Mouse (Mus musculus) limb, embryonic 15.5 days (tissue): ENCODE data around the gene Cbx8. TPM values are rescaled to one million over a fixed set of nuclear protein-coding genes. Genes with fewer than 3 reads are reported as not detected.

ENCODE experiments used
- ATAC-seq: fragments of 200-750 bp; cut with Nextera tagmentation; 2 replicates; pipeline ENCODE4 v1.8.0; 2017; ENCODE audit warnings: low read depth, moderate TSS enrichment; ENCODE audit not compliant: insufficient number of reproducible peaks, low FRiP score, low TSS enrichment
- H3K27ac ChIP-seq: fragments of 300-500 bp; sonication (generic); 2 replicates; pipeline ENCODE4 v1.5.1; 2015; ENCODE audit warnings: moderate library complexity, mild to moderate bottlenecking, inconsistent platforms
- H3K27me3 ChIP-seq: fragments of 300-500 bp; sonication (generic); 2 replicates; pipeline ENCODE4 v1.6.1; 2015; ENCODE audit warnings: inconsistent platforms
- H3K36me3 ChIP-seq: fragments of 300-500 bp; sonication (generic); 2 replicates; pipeline ENCODE4 v1.6.1; 2015; ENCODE audit warnings: inconsistent platforms
- H3K4me1 ChIP-seq: fragments of 300-500 bp; sonication (generic); 2 replicates; pipeline ENCODE4 v1.6.1; 2015; ENCODE audit warnings: inconsistent platforms
- H3K4me2 ChIP-seq: fragments of 300-500 bp; sonication (generic); 2 replicates; pipeline ENCODE4 v1.6.1; 2015; ENCODE audit warnings: mild to moderate bottlenecking, inconsistent platforms
- H3K4me3 ChIP-seq: fragments of 300-500 bp; sonication (generic); 2 replicates; pipeline ENCODE4 v1.5.1; 2015; ENCODE audit warnings: mild to moderate bottlenecking, inconsistent platforms
- H3K9ac ChIP-seq: fragments of 300-500 bp; sonication (generic); 2 replicates; pipeline ENCODE4 v1.6.1; 2015; ENCODE audit warnings: inconsistent platforms
- H3K9me3 ChIP-seq: fragments of 300-500 bp; sonication (generic); 2 replicates; pipeline ENCODE4 v1.6.1; 2016; ENCODE audit warnings: inconsistent platforms
- WGBS: fragments of 180-500 bp; shearing (Covaris S2); methylation state at CpG from one replicate; pipeline ENCODE4 v1.1.7; 2015; 5-methylcytosine and 5-hydroxymethylcytosine counted together
- polyA plus RNA-seq: library from polyadenylated mRNA; unstranded; fragments of >200 nt; fragmentation: Nextera tagmentation; extraction: Ambion mirVana; gene quantifications from 2 replicates; pipeline ENCODE4 v1.2.1, GENCODE M21; 2015

The Cbx8 gene
- 8.9 and 9.6 TPM in 2 replicates for polyA plus RNA-seq

DNA sequence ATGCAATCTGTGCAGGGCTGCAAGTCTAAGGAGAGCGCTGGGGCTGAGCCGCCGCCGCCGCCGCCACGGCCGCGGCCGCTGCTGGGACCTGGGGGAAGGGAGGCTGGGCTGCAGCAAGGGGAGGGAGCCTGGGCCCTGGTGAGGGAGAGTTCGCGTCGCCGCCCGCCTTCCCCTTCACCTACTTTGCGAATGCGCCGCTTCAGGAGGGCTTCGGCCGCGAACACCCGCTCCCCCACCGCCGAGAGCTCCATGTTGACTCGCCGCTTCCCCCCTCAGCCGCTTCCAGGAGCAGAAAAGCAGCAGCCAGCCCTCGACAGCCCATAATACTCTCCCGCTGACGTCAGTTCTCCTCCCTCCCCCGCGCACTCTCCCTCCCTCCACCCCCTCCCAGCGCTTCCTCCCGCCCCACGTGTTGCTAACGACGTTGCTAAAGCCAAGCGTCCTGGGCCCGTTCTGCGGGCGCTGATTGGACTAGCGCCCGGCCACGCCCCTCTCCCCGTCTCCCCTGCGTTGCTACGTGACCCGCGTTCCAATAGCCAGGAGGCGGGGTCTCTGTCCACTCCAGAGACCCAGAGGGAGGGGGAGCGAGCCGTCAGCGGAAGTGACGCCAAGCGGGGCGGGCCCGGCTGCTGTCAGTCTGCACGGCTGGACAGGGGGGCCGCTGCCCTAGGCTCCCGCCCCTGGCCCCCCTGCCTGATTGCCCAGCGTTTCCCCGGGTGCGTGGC is at the start of gene Cbx8:
Cbx8 (minus strand) TSS at position 370 of the 725 bp plus-strand sequence.
- peaks cover 8% of the 10 kb centered on the region for H3K36me3 ChIP-seq
- peaks cover 65% of the 10 kb centered on the region for H3K27me3 ChIP-seq
- under 1% methylated on average over 57 of the region's 63 CpGs for WGBS
- H3K9ac ChIP-seq = peak within 1 kb of the TSS; percentile 76
- H3K4me1 ChIP-seq = peaks cover 81% of the 10 kb centered on the region
- H3K4me2 ChIP-seq = peak within 1 kb of the TSS; percentile 99
- peak within 1 kb of the TSS; percentile 80 for H3K4me3 ChIP-seq
- ATAC-seq = peak; percentile 94
- no peaks in the 10 kb centered on the region for H3K9me3 ChIP-seq
- H3K27ac ChIP-seq = peak within 1 kb of the TSS; percentile 90

DNA sequence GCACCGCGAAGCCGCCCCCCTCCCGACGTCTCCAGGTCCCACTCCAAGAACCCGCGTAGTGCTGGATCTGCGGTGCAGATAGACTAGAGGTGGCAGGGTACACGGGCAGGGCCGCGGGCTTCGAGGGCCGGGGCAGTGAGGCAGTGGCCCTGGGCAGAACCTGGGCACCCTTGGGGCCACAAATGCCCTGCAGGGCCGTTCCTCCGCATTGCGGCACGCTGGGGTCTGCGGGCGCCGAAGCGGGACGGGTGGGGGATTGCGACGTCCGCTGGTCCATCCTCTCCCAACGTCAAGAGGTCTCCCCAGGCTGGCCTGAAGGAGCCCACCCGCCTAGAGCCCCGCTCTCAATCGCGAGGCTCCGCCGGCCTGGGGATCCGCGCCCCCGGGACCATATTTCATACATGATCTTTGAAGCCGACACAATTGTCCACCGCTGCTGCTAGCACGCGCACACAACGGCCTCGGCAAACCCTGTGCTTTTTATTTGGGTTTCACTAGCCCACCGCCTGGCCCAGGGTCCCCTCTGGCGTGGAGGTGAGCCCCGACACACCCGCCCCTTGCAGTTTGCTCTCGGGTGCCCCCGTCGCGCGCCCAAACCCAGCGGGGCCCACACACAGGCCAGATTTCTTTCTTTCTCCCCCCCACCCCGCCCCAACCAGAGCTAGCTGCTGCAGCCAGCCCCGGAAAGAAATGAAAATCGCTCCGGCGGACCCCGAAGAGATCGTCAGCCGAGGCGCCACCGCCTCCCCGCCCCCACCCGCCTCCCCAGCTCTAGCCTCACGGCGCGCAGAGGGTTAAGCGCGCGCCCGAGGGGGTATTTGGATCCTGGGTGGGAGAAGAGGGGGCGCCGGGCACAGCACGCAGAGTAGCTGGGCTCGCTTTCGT is 49.5 kb upstream of the Cbx8 start:
- H3K4me2 ChIP-seq = peak overlapping the region; percentile 98
- ATAC-seq = no peak
- H3K9me3 ChIP-seq = no peaks in the 10 kb centered on the region
- no peaks in the 10 kb centered on the region for H3K36me3 ChIP-seq
- peaks cover 44% of the 10 kb centered on the region for H3K27me3 ChIP-seq
- WGBS = under 1% methylated on average over 74 of the region's 75 CpGs
- H3K9ac ChIP-seq = peak overlapping the region; percentile 43
- peak overlapping the region; percentile 35 for H3K27ac ChIP-seq
- H3K4me1 ChIP-seq = peaks cover 49% of the 10 kb centered on the region
- H3K4me3 ChIP-seq = peak overlapping the region; percentile 55

DNA sequence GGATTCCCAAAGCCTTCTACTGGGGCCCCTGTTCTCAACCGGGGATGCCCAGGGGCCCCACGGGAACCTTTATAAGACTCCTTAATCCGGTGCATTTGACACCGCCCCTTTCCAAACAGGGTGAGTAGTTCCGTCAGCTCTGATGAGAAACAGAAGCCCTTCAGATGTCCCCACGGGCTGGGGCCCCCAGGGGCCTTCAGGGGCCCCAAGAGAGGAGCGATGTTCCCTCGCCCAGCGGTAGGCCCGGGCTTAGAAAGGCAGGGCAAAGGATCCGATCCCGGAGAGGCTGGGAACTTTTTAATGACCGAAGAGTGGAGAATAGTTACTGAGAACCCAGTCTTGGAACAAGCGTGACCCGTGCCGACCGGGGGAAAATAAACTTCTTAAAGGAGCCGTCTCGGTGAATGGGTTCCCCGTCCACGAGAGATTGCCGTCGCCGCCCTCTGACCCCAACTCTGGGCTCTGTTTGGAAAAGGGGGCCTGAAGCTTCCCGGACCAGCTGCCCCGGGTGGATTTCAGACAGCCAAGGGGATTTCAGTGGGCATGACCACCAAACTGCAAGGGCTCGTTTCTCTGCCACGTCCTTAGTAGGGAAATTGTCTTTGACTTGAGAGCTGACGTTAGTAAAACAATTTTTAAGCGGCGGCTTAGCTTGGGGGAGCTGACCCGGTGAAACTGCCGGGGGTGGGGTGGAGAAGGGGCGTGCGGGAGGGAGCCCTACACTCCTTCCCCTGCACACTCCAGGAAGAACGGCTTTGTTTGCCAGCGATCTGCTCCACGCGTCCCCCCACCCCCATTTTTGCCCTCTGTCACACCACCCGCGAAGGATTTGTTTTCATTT is 48.7 kb upstream of the Cbx8 start:
- Histone ChIP-seq H3K27me3 (peaks cover 40% of the 10 kb centered on the region), H3K36me3 (no peaks in the 10 kb centered on the region), H3K4me2 (peak overlapping the region; percentile 98), H3K9me3 (no peaks in the 10 kb centered on the region), H3K4me1 (peaks cover 54% of the 10 kb centered on the region), H3K9ac (0 out of 2 replicates have a peak overlapping the region, but pooled peaks have one; percentile 21), H3K27ac (no peak overlapping the region), H3K4me3 (peak overlapping the region; percentile 55)
- no peak for ATAC-seq
- WGBS = under 1% methylated on average over 41 of the region's 41 CpGs

GRCm38 (mm10) chr11:119088391-119089234 is 47.8 kb upstream of the Cbx8 start:
- Histone ChIP-seq H3K27ac (no peak overlapping the region), H3K4me3 (peak overlapping the region; percentile 55), H3K4me1 (peaks cover 63% of the 10 kb centered on the region), H3K36me3 (no peaks in the 10 kb centered on the region), H3K9me3 (no peaks in the 10 kb centered on the region), H3K9ac (no peak overlapping the region), H3K4me2 (no peak overlapping the region), H3K27me3 (peaks cover 40% of the 10 kb centered on the region)
- WGBS = 4% methylated on average over 28 of the region's 28 CpGs
- ATAC-seq = no peak

DNA sequence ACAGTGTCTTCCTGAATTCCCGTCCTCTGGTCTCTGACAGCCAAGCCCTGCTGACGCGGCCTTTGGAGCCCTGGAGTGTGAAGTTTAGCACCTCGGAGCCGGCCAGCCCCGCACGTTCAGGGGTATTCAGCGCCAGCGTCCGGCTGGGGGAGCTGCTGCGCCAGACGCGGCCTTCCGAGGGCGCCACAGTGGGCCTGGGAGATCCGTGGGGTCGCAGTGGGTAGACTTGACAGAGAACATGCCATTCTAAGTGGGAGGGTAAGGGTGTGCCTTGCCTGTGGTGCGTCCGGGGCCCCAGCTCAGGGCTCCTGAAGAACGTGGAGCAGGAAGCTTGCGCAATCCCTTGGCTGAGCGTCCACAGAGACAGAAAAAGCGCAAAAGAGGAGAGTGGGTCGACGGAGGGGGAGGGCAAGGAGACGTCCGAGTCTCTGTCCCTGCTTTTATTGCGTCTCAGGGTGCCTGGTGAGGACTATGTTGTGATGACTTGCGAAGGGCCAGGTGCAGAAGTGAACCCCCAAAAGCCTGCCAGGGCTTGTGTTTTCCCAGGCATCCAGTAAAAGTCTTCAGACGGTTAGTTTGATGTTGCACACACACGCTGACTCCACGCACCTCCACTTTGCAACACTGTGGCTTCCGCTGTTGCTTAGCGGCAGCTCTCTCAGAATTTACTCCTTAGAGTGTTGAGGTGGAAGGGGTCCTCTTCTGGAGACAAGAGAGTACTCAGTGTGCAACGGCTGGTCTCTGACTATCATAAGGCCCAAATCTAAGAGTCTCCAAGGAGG is 46.7 kb upstream of the Cbx8 start:
- 0 out of 2 replicates have a peak overlapping the region, but pooled peaks have one; percentile 33 for H3K27ac ChIP-seq
- WGBS = 7% methylated on average over 35 of the region's 35 CpGs
- H3K4me2 ChIP-seq = peak overlapping the region; percentile 37
- H3K36me3 ChIP-seq = no peaks in the 10 kb centered on the region; the same call in 1 of the 2 replicates
- H3K27me3 ChIP-seq = peaks cover 46% of the 10 kb centered on the region
- peak overlapping the region; percentile 18 for H3K4me3 ChIP-seq
- ATAC-seq = no peak
- no peak overlapping the region for H3K9ac ChIP-seq
- H3K9me3 ChIP-seq = no peaks in the 10 kb centered on the region
- peaks cover 74% of the 10 kb centered on the region for H3K4me1 ChIP-seq

DNA sequence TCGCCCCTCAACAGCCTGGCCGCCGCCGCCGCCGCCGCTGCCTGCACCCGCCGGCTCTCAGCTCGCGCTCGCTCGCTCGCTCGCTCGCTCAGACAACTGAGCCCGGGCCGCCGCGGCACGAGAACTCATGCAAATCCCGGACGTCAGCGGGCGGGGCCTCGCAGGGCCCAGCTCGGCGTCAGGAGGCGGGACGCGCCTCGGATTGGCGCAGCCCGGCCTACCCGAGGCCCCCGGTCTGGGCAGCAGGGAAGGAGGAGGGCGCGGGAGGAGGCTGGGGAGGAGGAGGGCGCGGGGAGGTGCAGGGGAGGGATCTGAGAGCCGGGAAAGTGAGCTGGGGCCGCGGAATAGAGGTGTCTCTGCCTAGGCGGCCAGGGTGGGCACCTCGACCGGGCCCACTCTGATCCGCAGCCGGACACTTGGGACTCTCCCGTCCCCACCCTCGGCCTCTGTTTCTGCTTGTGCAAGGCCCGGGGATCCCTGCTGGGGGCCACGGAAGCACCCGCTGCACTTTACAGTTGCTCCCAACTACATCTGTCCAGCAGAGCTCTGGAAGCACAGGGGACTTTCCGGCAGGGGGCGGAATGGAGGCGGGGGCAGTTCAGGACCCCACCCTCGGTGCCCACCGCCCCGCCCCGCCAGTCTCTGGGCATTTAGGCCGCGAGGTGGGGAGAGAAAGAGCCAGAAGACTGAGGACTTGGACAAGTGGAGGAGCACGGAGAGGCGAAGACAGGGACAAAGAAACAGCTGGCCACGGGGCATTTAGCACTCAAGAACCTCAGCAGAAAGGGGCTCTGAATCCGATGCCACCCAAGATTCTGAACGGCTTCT is 45.6 kb upstream of the Cbx8 start, which contains the start of gene Cbx4:
Cbx4 (minus strand) TSS at position 78 of the 828 bp plus-strand sequence.
- peak within 1 kb of the TSS; percentile 90 for H3K4me3 ChIP-seq
- H3K4me2 ChIP-seq = peak within 1 kb of the TSS; percentile 82
- peaks cover 83% of the 10 kb centered on the region for H3K4me1 ChIP-seq
- H3K9ac ChIP-seq = peak within 1 kb of the TSS; percentile 95
- ATAC-seq = peak; percentile 85
- peaks cover 58% of the 10 kb centered on the region for H3K27me3 ChIP-seq
- peaks cover 11% of the 10 kb centered on the region for H3K36me3 ChIP-seq
- H3K9me3 ChIP-seq = no peaks in the 10 kb centered on the region
- 1% methylated on average over 65 of the region's 67 CpGs for WGBS
- H3K27ac ChIP-seq = peak within 1 kb of the TSS; percentile 99

DNA sequence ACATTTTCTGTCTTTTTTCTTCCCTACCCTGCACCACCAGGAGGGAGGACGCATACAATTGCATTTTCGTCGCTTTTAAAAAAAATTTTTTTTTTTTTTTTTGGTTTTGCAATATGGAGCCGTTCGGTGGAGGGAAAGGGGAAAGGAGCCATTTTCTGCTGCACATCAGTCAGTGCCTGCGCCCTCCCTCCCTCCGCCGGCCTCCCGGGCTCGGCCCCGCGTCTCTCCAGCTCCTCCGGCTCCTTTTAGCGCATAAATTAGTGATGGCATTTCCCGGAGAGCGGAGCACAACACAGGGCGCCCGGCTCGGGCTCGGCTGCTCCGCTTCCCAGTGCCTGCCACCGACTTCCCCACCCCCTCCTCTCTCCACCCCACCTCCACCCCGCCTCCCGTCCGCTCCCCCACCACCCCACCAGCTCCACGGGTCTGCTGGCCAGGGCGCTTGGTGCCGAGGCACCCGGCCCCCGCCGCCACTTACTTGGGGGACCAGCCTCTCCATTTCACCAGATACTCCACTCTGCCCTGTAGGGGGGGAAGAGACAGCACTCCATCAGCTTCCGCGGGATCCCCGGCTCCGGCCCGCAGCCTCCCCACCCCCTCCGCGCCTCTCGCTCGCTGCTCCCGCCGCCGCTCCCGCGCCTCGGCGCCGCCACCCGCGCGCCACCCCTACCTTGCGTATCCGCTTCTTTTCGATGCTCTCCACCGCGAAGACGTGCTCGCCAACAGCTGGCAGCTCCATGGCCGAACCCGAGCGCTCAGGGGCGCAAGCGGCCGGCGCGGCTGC is 44.7 kb upstream of the Cbx8 start:
- Histone ChIP-seq H3K4me1 (peaks cover 84% of the 10 kb centered on the region), H3K9me3 (no peaks in the 10 kb centered on the region), H3K9ac (peak overlapping the region; percentile 95), H3K36me3 (peaks cover 20% of the 10 kb centered on the region), H3K27ac (peak overlapping the region; percentile 99), H3K27me3 (peaks cover 66% of the 10 kb centered on the region), H3K4me2 (peak overlapping the region; percentile 82), H3K4me3 (peak overlapping the region; percentile 90)
- ATAC-seq = peak; percentile 15; the same call in 1 of the 2 replicates
- WGBS = under 1% methylated on average over 66 of the region's 66 CpGs

DNA sequence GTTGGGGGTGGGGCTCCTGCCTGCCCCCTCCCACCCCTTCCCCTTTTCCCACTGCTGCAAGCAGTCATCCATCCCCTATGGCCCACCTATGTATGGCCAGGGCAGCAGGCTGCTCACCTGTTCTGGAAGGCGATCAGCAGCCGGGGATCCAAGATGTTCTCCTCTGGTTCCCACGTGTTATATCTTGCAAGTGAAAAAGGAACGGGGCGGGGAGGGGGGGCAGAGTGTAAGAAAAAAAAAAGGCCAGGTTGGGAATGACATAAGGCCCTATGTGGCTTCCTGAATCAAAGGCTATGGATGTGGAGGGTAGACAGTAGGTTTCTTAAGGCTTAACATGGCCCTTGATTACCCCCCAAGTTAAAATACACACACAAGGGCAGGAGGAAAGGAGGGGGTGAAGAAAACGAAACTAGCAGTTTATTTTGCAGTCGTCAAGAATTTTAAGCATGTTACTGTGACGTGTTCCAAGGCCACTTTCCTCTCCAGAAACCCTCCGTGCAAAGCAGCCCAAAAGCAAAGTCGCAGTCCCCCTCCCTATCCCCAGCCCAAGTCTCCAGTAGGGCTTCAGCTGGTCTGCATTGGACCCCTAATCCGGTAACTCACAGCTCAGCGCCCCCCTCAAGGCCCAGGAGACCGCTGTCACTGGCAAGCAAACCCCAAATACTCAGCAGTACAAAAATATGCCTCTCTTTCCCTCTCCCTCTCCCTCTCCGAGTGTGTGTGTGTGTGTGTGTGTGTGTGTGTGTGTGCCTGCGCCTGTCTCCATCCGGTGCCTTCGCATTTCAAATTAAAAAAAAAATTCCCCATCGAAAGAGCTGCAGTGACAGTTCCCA is 43.9 kb upstream of the Cbx8 start:
- H3K9me3 ChIP-seq = no peaks in the 10 kb centered on the region
- peak overlapping the region; percentile 90 for H3K4me3 ChIP-seq
- peak overlapping the region; percentile 95 for H3K9ac ChIP-seq
- peak overlapping the region; percentile 82 for H3K4me2 ChIP-seq
- peaks cover 58% of the 10 kb centered on the region for H3K27me3 ChIP-seq
- H3K4me1 ChIP-seq = peaks cover 80% of the 10 kb centered on the region
- 2% methylated on average over 18 of the region's 18 CpGs for WGBS
- H3K36me3 ChIP-seq = peaks cover 25% of the 10 kb centered on the region
- no peak for ATAC-seq
- peak overlapping the region; percentile 99 for H3K27ac ChIP-seq
